Mouse (Mus musculus): ENCODE data around the gene Atp6v1b1. TPM values are rescaled to one million over a fixed set of nuclear protein-coding genes. Genes with fewer than 3 reads are reported as not detected.
A peak's percentile ranks its signal among the peaks of the same experiment; 100 is the strongest.

Atp6v1b1 gene
- polyA plus RNA-seq, 1 experiment from 2014 or later: not detected

GRCm38 (mm10) chr6:83728488-83728887 is 14.3 kb upstream of the Atp6v1b1 start:
- no peak overlapping the region for H3K27ac ChIP-seq
- ATAC-seq (ENCODE audit: low FRiP score, low read depth): no peak
- H3K9ac ChIP-seq: no peak overlapping the region
- H3K36me3 ChIP-seq: no peaks in the 10 kb centered on the region
- 0 out of 2 replicates have a peak, but pooled peaks cover 3% of the 10 kb centered on the region for H3K9me3 ChIP-seq
- H3K4me1 ChIP-seq: no peaks in the 10 kb centered on the region
- no peak overlapping the region for H3K4me2 ChIP-seq (replicated peaks)
- peaks cover 14% of the 10 kb centered on the region for H3K27me3 ChIP-seq (replicated peaks)
- no peak overlapping the region for H3K4me3 ChIP-seq
- WGBS: 93% methylated on average over 3 of the region's 3 CpGs

- Histone ChIP-seq H3K9ac (no peak overlapping the region), H3K4me1 (no peaks in the 10 kb centered on the region), H3K27me3 (replicated peaks) (peaks cover 7% of the 10 kb centered on the region), H3K9me3 (peaks cover 9% of the 10 kb centered on the region), H3K4me2 (replicated peaks) (no peak overlapping the region), H3K27ac (no peak overlapping the region), H3K36me3 (no peaks in the 10 kb centered on the region), H3K4me3 (no peak overlapping the region)
- no peak for ATAC-seq (ENCODE audit: low FRiP score, low read depth)
- WGBS: 68% methylated on average over 14 of the region's 14 CpGs
Measured at GRCm38 (mm10) chr6:83729350-83729970, 13.3 kb upstream of the Atp6v1b1 start.

GRCm38 (mm10) chr6:83731128-83731527 is 11.7 kb upstream of the Atp6v1b1 start:
- no peak overlapping the region for H3K9ac ChIP-seq
- no peaks in the 10 kb centered on the region for H3K4me1 ChIP-seq
- H3K27ac ChIP-seq: no peak overlapping the region
- peaks cover 11% of the 10 kb centered on the region for H3K9me3 ChIP-seq
- H3K4me3 ChIP-seq: no peak overlapping the region
- H3K4me2 ChIP-seq (replicated peaks): no peak overlapping the region
- H3K27me3 ChIP-seq (replicated peaks): peaks cover 10% of the 10 kb centered on the region
- WGBS: 26% methylated on average over 5 of the region's 5 CpGs
- no peaks in the 10 kb centered on the region for H3K36me3 ChIP-seq
- no peak for ATAC-seq (ENCODE audit: low FRiP score, low read depth)

GRCm38 (mm10) chr6:83737311-83737710 is 5.5 kb upstream of the Atp6v1b1 start:
- WGBS: 29% methylated on average over 13 of the region's 13 CpGs
- H3K4me2 ChIP-seq (replicated peaks): no peak overlapping the region
- no peaks in the 10 kb centered on the region for H3K4me1 ChIP-seq
- peaks cover 8% of the 10 kb centered on the region for H3K9me3 ChIP-seq
- no peak overlapping the region for H3K27ac ChIP-seq
- no peak for ATAC-seq (ENCODE audit: low FRiP score, low read depth)
- no peak overlapping the region for H3K4me3 ChIP-seq
- H3K36me3 ChIP-seq: no peaks in the 10 kb centered on the region
- peaks cover 4% of the 10 kb centered on the region; the same call in 1 of the 2 replicates for H3K27me3 ChIP-seq (replicated peaks)
- no peak overlapping the region for H3K9ac ChIP-seq

GRCm38 (mm10) chr6:83738596-83738995 is 4.2 kb upstream of the Atp6v1b1 start:
- no peak for ATAC-seq (ENCODE audit: low FRiP score, low read depth)
- Histone ChIP-seq H3K27me3 (replicated peaks) (0 out of 2 replicates have a peak, but pooled peaks cover 4% of the 10 kb centered on the region), H3K4me3 (no peak overlapping the region), H3K36me3 (no peaks in the 10 kb centered on the region), H3K9ac (no peak overlapping the region), H3K9me3 (peaks cover 8% of the 10 kb centered on the region), H3K27ac (no peak overlapping the region), H3K4me2 (replicated peaks) (no peak overlapping the region), H3K4me1 (no peaks in the 10 kb centered on the region)
- WGBS: 78% methylated on average over 6 of the region's 6 CpGs

- 70% methylated on average over 5 of the region's 5 CpGs for WGBS
- Histone ChIP-seq H3K4me2 (replicated peaks) (no peak overlapping the region), H3K4me3 (no peak overlapping the region), H3K27me3 (replicated peaks) (no peaks in the 10 kb centered on the region; the same call in 1 of the 2 replicates), H3K4me1 (peaks cover 5% of the 10 kb centered on the region; the same call in 1 of the 2 replicates), H3K9me3 (no peaks in the 10 kb centered on the region), H3K9ac (no peak overlapping the region), H3K36me3 (no peaks in the 10 kb centered on the region), H3K27ac (no peak overlapping the region)
- ATAC-seq (ENCODE audit: low FRiP score, low read depth): no peak
Measured at GRCm38 (mm10) chr6:83743212-83743611, 422 bp downstream of the Atp6v1b1 start.

- Histone ChIP-seq H3K27me3 (replicated peaks) (no peaks in the 10 kb centered on the region; the same call in 1 of the 2 replicates), H3K36me3 (no peaks in the 10 kb centered on the region), H3K4me2 (replicated peaks) (no peak overlapping the region), H3K4me3 (no peak overlapping the region), H3K9ac (no peak overlapping the region), H3K9me3 (no peaks in the 10 kb centered on the region), H3K4me1 (peaks cover 5% of the 10 kb centered on the region; the same call in 1 of the 2 replicates), H3K27ac (no peak overlapping the region)
- WGBS: 76% methylated on average over 5 of the region's 5 CpGs
- ATAC-seq (ENCODE audit: low FRiP score, low read depth): no peak
Measured at GRCm38 (mm10) chr6:83744126-83744525, 1.3 kb downstream of the Atp6v1b1 start.

GRCm38 (mm10) chr6:83744557-83744956 is 1.8 kb downstream of the Atp6v1b1 start:
- Histone ChIP-seq H3K36me3 (no peaks in the 10 kb centered on the region), H3K9me3 (no peaks in the 10 kb centered on the region), H3K4me2 (replicated peaks) (no peak overlapping the region), H3K27me3 (replicated peaks) (no peaks in the 10 kb centered on the region; the same call in 1 of the 2 replicates), H3K4me1 (peaks cover 5% of the 10 kb centered on the region; the same call in 1 of the 2 replicates), H3K9ac (no peak overlapping the region), H3K4me3 (no peak overlapping the region), H3K27ac (no peak overlapping the region)
- 74% methylated on average over 5 of the region's 5 CpGs for WGBS
- ATAC-seq (ENCODE audit: low FRiP score, low read depth): no peak

GRCm38 (mm10) chr6:83745466-83745865 is 2.7 kb downstream of the Atp6v1b1 start:
- Histone ChIP-seq H3K4me2 (replicated peaks) (no peak overlapping the region), H3K4me1 (peaks cover 5% of the 10 kb centered on the region; the same call in 1 of the 2 replicates), H3K27me3 (replicated peaks) (no peaks in the 10 kb centered on the region; the same call in 1 of the 2 replicates)

GRCm38 (mm10) chr6:83749286-83749685 is 6.5 kb downstream of the Atp6v1b1 start:
- Histone ChIP-seq H3K27me3 (replicated peaks) (peaks cover 19% of the 10 kb centered on the region), H3K27ac (no peak overlapping the region), H3K4me1 (peaks cover 5% of the 10 kb centered on the region; the same call in 1 of the 2 replicates), H3K9ac (no peak overlapping the region), H3K4me2 (replicated peaks) (no peak overlapping the region), H3K4me3 (no peak overlapping the region), H3K36me3 (no peaks in the 10 kb centered on the region), H3K9me3 (no peaks in the 10 kb centered on the region)
- 41% methylated on average over 3 of the region's 3 CpGs for WGBS
- ATAC-seq (ENCODE audit: low FRiP score, low read depth): no peak

More at GRCm38 (mm10) chr6:83745466-83745865, 2.7 kb downstream of the Atp6v1b1 start:
- Histone ChIP-seq H3K36me3 (no peaks in the 10 kb centered on the region), H3K9ac (no peak overlapping the region), H3K9me3 (no peaks in the 10 kb centered on the region), H3K4me3 (no peak overlapping the region), H3K27ac (no peak overlapping the region)
- no peak for ATAC-seq (ENCODE audit: low FRiP score, low read depth)
- WGBS: 60% methylated on average over 2 of the region's 2 CpGs

GRCm38 (mm10) chr6:83750171-83750684 is 7.4 kb downstream of the Atp6v1b1 start:
- ATAC-seq (ENCODE audit: low FRiP score, low read depth): peak; percentile 9; the same call in 1 of the 2 replicates
- 9% methylated on average over 11 of the region's 11 CpGs for WGBS

GRCm38 (mm10) chr6:83756051-83756450 is 13.3 kb downstream of the Atp6v1b1 start:
- Histone ChIP-seq H3K4me1 (no peaks in the 10 kb centered on the region), H3K4me2 (replicated peaks) (no peak overlapping the region), H3K27ac (no peak overlapping the region), H3K4me3 (no peak overlapping the region), H3K9me3 (no peaks in the 10 kb centered on the region), H3K36me3 (no peaks in the 10 kb centered on the region), H3K27me3 (replicated peaks) (peaks cover 59% of the 10 kb centered on the region), H3K9ac (no peak overlapping the region)
- ATAC-seq (ENCODE audit: low FRiP score, low read depth): no peak
- WGBS: 75% methylated on average over 9 of the region's 9 CpGs

More at GRCm38 (mm10) chr6:83750171-83750684, 7.4 kb downstream of the Atp6v1b1 start:
- peaks cover 5% of the 10 kb centered on the region; the same call in 1 of the 2 replicates for H3K4me1 ChIP-seq
- H3K9me3 ChIP-seq: no peaks in the 10 kb centered on the region
- H3K27me3 ChIP-seq (replicated peaks): peaks cover 19% of the 10 kb centered on the region
- H3K4me3 ChIP-seq: no peak overlapping the region
- no peak overlapping the region for H3K27ac ChIP-seq
- no peaks in the 10 kb centered on the region for H3K36me3 ChIP-seq
- no peak overlapping the region for H3K9ac ChIP-seq
- H3K4me2 ChIP-seq (replicated peaks): no peak overlapping the region

All from neural tube, embryonic 12.5 days (tissue).